Mouse (Mus musculus) heart, embryonic 14.5 days (tissue): ENCODE measurements around the gene Copz2. TPM values are rescaled to one million over a fixed set of nuclear protein-coding genes. Genes with fewer than 3 reads are reported as not detected.
A peak's percentile ranks its signal among the peaks of the same experiment; 100 is the strongest.

ENCODE experiments used
- ATAC-seq: fragments of 200-750 bp; cut with Nextera tagmentation; 2 replicates; pipeline ENCODE4 v1.8.0; 2017; ENCODE audit warnings: low read depth, moderate TSS enrichment; ENCODE audit not compliant: insufficient number of reproducible peaks, insufficient read depth, low FRiP score
- H3K27ac ChIP-seq, 2 experiments: fragments of 200-500 bp in 1 of 2; fragments of 300-500 bp in 1 of 2; sonication (generic) in 1 of 2; replicated peaks in 1 of 2; 2 replicates each; pipeline ENCODE4 v1.5.1; 2012 to 2014; ENCODE audit warnings: low read depth in 2 of 2, low read length in 2 of 2, control low read depth in 1 of 2, mild to moderate bottlenecking in 1 of 2, mixed read lengths in 1 of 2; ENCODE audit not compliant: control insufficient read depth in 1 of 2, insufficient read depth in 1 of 2
- H3K27me3 ChIP-seq: fragments of 300-500 bp; sonication (generic); 2 replicates; pipeline ENCODE4 v1.6.1; 2014; ENCODE audit warnings: mild to moderate bottlenecking, low read length, control low read depth; ENCODE audit not compliant: control insufficient read depth, insufficient read depth
- H3K36me3 ChIP-seq: fragments of 300-500 bp; sonication (generic); 2 replicates; pipeline ENCODE4 v1.6.1; 2014; ENCODE audit warnings: mild to moderate bottlenecking, control low read depth, low read length, mixed read lengths; ENCODE audit not compliant: control insufficient read depth, insufficient read depth
- H3K4me1 ChIP-seq, 2 experiments: fragments of 200-500 bp in 1 of 2; fragments of 300-500 bp in 1 of 2; sonication (generic) in 1 of 2; 2 replicates each; pipeline ENCODE4 v1.6.1; 2012 to 2014; ENCODE audit warnings: low read length in 2 of 2, control low read depth in 1 of 2, mixed read lengths in 1 of 2; ENCODE audit not compliant: control insufficient read depth in 2 of 2, insufficient read depth in 2 of 2
- H3K4me2 ChIP-seq: fragments of 300-500 bp; sonication (generic); 2 replicates; pipeline ENCODE4 v1.6.1; 2014; ENCODE audit warnings: mild to moderate bottlenecking, low read length
- H3K4me3 ChIP-seq, 2 experiments: fragments of 200-500 bp in 1 of 2; fragments of 300-500 bp in 1 of 2; sonication (generic) in 1 of 2; 2 replicates each; pipeline ENCODE4 v1.5.1; 2012 to 2014; ENCODE audit warnings: low read length in 2 of 2, mild to moderate bottlenecking in 2 of 2, control low read depth in 1 of 2, low read depth in 1 of 2, moderate library complexity in 1 of 2; ENCODE audit not compliant: control insufficient read depth in 1 of 2, insufficient read depth in 1 of 2
- H3K9ac ChIP-seq: fragments of 300-500 bp; sonication (generic); 2 replicates; pipeline ENCODE4 v1.6.1; 2014; ENCODE audit warnings: mild to moderate bottlenecking, low read length
- H3K9me3 ChIP-seq: fragments of 300-500 bp; sonication (generic); 2 replicates; pipeline ENCODE4 v1.6.1; 2016; ENCODE audit warnings: low read length, control low read depth; ENCODE audit not compliant: control insufficient read depth
- WGBS: fragments of 180-500 bp; shearing (Covaris S2); extraction: QIAGEN DNeasy Blood & Tissue Kit; methylation state at CpG from one replicate; pipeline ENCODE4 v1.1.7; 2014; 5-methylcytosine and 5-hydroxymethylcytosine counted together
- polyA plus RNA-seq: library from polyadenylated mRNA; unstranded; fragments of >200 nt; fragmentation: Nextera tagmentation; extraction: Ambion mirVana; gene quantifications from 2 replicates; pipeline ENCODE4 v1.2.1, GENCODE M21; 2014

The Copz2 gene
- polyA plus RNA-seq, 1 experiment from 2014 or later = 141 TPM

- no peaks in the 10 kb centered on the region for H3K27me3 ChIP-seq
- 1% methylated on average over 33 of the region's 33 CpGs for WGBS
These were observed 20.3 kb upstream of the Copz2 start for GRCm38 (mm10) chr11:96829403-96829812.

GRCm38 (mm10) chr11:96829813-96830538, 19.7 kb upstream of the Copz2 start, which contains the start of gene Nfe2l1:
Nfe2l1 (minus strand) TSS chr11:96829968.
- no peaks in the 10 kb centered on the region for H3K9me3 ChIP-seq
- under 1% methylated on average over 51 of the region's 51 CpGs for WGBS
- peak within 1 kb of the TSS; percentile 92 for H3K9ac ChIP-seq
- peak within 1 kb of the TSS; percentile 98 for H3K4me2 ChIP-seq
- peak; percentile 95 for ATAC-seq
- peak within 1 kb of the TSS; percentile 99 for H3K27ac ChIP-seq
- peaks cover 20% of the 10 kb centered on the region for H3K36me3 ChIP-seq
- H3K4me1 ChIP-seq = peaks cover 27 to 40% of the 10 kb centered on the region in 2 experiments
- H3K27me3 ChIP-seq = no peaks in the 10 kb centered on the region
- peak within 1 kb of the TSS; percentile 67 to 83 for H3K4me3 ChIP-seq

More at GRCm38 (mm10) chr11:96829403-96829812, 20.3 kb upstream of the Copz2 start:
- H3K36me3 ChIP-seq = peaks cover 20% of the 10 kb centered on the region
- H3K4me2 ChIP-seq = peak overlapping the region; percentile 98
- H3K9me3 ChIP-seq = no peaks in the 10 kb centered on the region
- peaks cover 32 to 46% of the 10 kb centered on the region in 2 experiments for H3K4me1 ChIP-seq
- peak overlapping the region; percentile 92 for H3K9ac ChIP-seq
- peak overlapping the region; percentile 67 to 79 for H3K4me3 ChIP-seq
- peak overlapping the region; percentile 99 for H3K27ac ChIP-seq
- ATAC-seq = peak; percentile 82

DNA sequence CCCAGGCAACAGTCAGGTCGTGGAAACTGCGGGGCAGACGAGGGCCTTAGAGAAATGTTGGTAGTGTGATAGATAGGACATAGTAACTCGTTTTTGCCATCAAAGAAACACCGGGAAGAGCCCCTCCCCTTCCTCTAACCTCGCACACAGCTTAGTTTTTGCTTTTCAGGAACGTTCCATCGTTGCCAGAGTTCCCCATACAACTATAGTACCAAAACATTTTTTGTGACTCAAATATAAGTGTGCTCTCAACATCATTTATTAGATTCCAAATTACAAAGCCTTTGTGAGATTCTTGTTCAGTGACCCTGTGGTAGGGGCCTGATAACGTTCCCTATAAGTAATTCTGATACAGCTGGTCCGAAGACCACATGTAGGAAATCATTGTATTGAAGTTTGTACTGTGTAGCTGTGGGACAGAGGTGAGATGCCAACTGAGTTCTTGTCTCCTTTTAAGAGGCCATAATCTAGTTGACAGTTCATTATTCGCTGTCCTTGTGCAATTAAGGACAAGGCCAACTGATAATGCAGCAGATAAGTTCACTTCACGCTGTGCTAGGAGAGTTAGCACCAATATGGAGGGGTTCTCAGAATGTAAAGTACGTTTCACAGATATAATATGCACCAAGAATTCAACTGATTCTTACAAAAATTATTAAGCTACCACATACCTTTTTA, 19.0 kb upstream of the Copz2 start:
- peaks cover 19% of the 10 kb centered on the region for H3K36me3 ChIP-seq
- peak overlapping the region; percentile 79 for H3K9ac ChIP-seq
- no peaks in the 10 kb centered on the region for H3K9me3 ChIP-seq
- no peaks in the 10 kb centered on the region for H3K27me3 ChIP-seq
- H3K27ac ChIP-seq = peak overlapping the region; percentile 97 to 99
- H3K4me2 ChIP-seq = peak overlapping the region; percentile 76
- ATAC-seq = no peak
- 15% methylated on average over 13 of the region's 13 CpGs for WGBS
- H3K4me1 ChIP-seq = peaks cover 20 to 33% of the 10 kb centered on the region in 2 experiments
- H3K4me3 ChIP-seq = peak overlapping the region; percentile 67 to 83

DNA sequence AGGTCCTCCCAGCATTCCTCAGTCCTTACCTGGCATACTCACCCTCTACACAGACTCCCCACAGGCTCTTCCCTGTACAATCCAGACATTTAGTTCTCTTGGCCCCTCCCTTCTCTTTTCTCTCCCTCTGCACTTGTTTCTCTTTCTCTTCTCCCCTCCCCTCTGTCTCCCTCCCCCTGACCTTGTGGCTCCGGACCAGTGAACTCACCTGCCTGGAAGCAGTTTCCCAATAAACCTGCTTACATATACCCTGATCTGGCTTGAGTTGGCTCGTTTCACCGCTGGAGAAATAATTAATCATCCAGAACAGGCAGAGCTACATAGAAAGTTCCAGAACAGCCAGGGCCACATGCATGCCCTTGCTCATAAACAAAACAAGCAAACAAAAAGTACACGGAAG, 18.2 kb upstream of the Copz2 start:
- Histone ChIP-seq H3K27me3 (no peaks in the 10 kb centered on the region), H3K27ac (no peak overlapping the region), H3K9ac (no peak overlapping the region), H3K36me3 (peaks cover 14% of the 10 kb centered on the region), H3K4me3 (no peak overlapping the region), H3K9me3 (no peaks in the 10 kb centered on the region), H3K4me1 (peaks cover 14 to 25% of the 10 kb centered on the region in 2 experiments), H3K4me2 (no peak overlapping the region)
- WGBS = 73% methylated on average over 4 of the region's 4 CpGs
- no peak for ATAC-seq

- H3K27ac ChIP-seq = no peak overlapping the region
- H3K9me3 ChIP-seq = no peaks in the 10 kb centered on the region
- no peak overlapping the region for H3K4me3 ChIP-seq
- 88% methylated on average over 3 of the region's 3 CpGs for WGBS
- no peaks in the 10 kb centered on the region for H3K27me3 ChIP-seq
- no peak overlapping the region for H3K4me2 ChIP-seq
- H3K9ac ChIP-seq = no peak overlapping the region
- peaks cover 6 to 14% of the 10 kb centered on the region in 2 experiments for H3K4me1 ChIP-seq
- no peak for ATAC-seq
- H3K36me3 ChIP-seq = peaks cover 5% of the 10 kb centered on the region
These were observed 17.1 kb upstream of the Copz2 start for GRCm38 (mm10) chr11:96832541-96832940.

GRCm38 (mm10) chr11:96832973-96833372, 16.7 kb upstream of the Copz2 start:
- Histone ChIP-seq H3K4me3 (no peak overlapping the region), H3K9ac (no peak overlapping the region), H3K36me3 (peaks cover 1% of the 10 kb centered on the region), H3K9me3 (no peaks in the 10 kb centered on the region), H3K27me3 (no peaks in the 10 kb centered on the region), H3K4me1 (peaks cover 1 to 10% of the 10 kb centered on the region in 2 experiments), H3K27ac (no peak overlapping the region), H3K4me2 (no peak overlapping the region)
- WGBS = 47% methylated on average over 2 of the region's 2 CpGs
- ATAC-seq = no peak

DNA sequence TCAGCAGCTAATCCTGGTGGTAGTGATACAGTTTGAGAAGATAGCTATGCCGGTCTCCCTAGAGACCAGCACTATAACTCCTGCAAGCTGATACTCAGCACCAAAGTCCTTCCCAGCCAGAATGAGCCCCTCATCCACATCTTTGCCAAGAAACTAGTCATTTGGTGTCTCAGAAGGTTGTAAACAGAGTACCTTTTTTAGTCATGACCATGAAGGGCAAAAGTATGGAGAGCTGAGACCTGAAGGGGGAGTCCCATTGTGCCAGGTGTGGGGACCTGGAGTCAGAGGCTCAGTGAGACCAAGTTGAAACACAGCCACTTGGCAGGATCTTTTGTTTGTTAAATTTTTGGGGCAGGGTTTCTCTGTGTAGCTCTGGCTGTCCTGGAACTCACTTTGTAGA, 15.5 kb upstream of the Copz2 start:
- Histone ChIP-seq H3K36me3 (no peaks in the 10 kb centered on the region), H3K27me3 (no peaks in the 10 kb centered on the region), H3K27ac (no peak overlapping the region), H3K4me1 (peaks cover 0 to 5% of the 10 kb centered on the region in 2 experiments; a peak in 1 of 4 replicates), H3K9me3 (no peaks in the 10 kb centered on the region), H3K9ac (no peak overlapping the region), H3K4me2 (no peak overlapping the region), H3K4me3 (no peak overlapping the region)
- ATAC-seq = no peak
- WGBS = 87% methylated on average over 1 of the region's 1 CpGs
